Mouse (Mus musculus) kidney, embryonic 14.5 days (tissue): Measurements from ENCODE around the gene Wdr54. TPM values are rescaled to one million over a fixed set of nuclear protein-coding genes. Genes with fewer than 3 reads are reported as not detected.

ENCODE experiments used
- ATAC-seq: fragments of 200-750 bp; cut with Nextera tagmentation; 2 replicates; pipeline ENCODE4 v1.8.0; 2017; ENCODE audit warnings: moderate number of reproducible peaks, mild to moderate bottlenecking, moderate TSS enrichment, moderate library complexity; ENCODE audit not compliant: low FRiP score, low TSS enrichment
- H3K27ac ChIP-seq: fragments of 300-500 bp; sonication (generic); 2 replicates; pipeline ENCODE4 v1.5.1; 2014; ENCODE audit warnings: low read depth, mild to moderate bottlenecking, low read length, moderate library complexity, mixed read lengths
- H3K27me3 ChIP-seq: fragments of 300-500 bp; sonication (generic); 2 replicates; pipeline ENCODE4 v1.6.1; 2014; ENCODE audit warnings: mild to moderate bottlenecking, low read length; ENCODE audit not compliant: control insufficient read depth, insufficient read depth
- H3K36me3 ChIP-seq: fragments of 300-500 bp; sonication (generic); 2 replicates; pipeline ENCODE4 v1.6.1; 2014; ENCODE audit warnings: low read length, mixed read lengths; ENCODE audit not compliant: control insufficient read depth, insufficient read depth
- H3K4me1 ChIP-seq: fragments of 300-500 bp; sonication (generic); 2 replicates; pipeline ENCODE4 v1.6.1; 2014; ENCODE audit warnings: low read length, mixed read lengths; ENCODE audit not compliant: control insufficient read depth, insufficient read depth
- H3K4me2 ChIP-seq: fragments of 300-500 bp; sonication (generic); replicated peaks from 2 replicates; pipeline ENCODE4 v1.6.1; 2014; ENCODE audit warnings: low read depth, mild to moderate bottlenecking, low read length
- H3K4me3 ChIP-seq: fragments of 300-500 bp; sonication (generic); 2 replicates; pipeline ENCODE4 v1.5.1; 2014; ENCODE audit warnings: mild to moderate bottlenecking, low read length
- H3K9ac ChIP-seq: fragments of 300-500 bp; sonication (generic); 2 replicates; pipeline ENCODE4 v1.6.1; 2014; ENCODE audit warnings: low read depth, mild to moderate bottlenecking, low read length, moderate library complexity
- H3K9me3 ChIP-seq: fragments of 300-500 bp; sonication (generic); 2 replicates; pipeline ENCODE4 v1.6.1; 2016; ENCODE audit warnings: low read length; ENCODE audit not compliant: control insufficient read depth
- WGBS: fragments of 180-500 bp; shearing (Covaris S2); extraction: QIAGEN DNeasy Blood & Tissue Kit; methylation state at CpG from one replicate; pipeline ENCODE4 v1.1.7; 2014; 5-methylcytosine and 5-hydroxymethylcytosine counted together
- polyA plus RNA-seq: library from polyadenylated mRNA; unstranded; fragments of >200 nt; fragmentation: Nextera tagmentation; extraction: Ambion mirVana; gene quantifications from 2 replicates; pipeline ENCODE4 v1.2.1, GENCODE M21; 2014

The Wdr54 gene
- polyA plus RNA-seq, result 6.2 and 8.6 TPM in 2 replicates

DNA sequence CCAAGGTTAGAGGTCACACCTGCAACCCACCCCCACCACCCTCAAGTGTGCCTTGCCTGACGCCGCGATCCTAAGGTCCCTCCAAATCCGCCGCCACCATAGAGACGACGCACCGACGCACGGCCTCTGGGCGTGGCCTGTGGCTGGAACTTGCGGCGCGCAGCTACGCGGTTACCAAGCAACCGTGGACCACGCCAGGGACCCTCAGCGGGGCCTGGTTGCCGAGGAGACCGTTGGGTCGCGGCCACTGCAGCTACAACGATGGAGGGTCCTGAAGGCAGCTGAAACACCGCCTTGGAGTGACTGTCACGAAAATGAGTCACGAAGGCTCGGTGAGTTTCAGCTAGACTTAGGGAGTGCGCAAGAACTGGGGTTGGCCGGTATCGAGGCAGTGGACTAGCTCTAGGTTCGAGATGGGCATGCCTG lies at the start of gene Wdr54, which contains the start of gene 1700003E16Rik:
Gene Wdr54 (minus strand): TSS at position 139 of the 426 bp plus-strand sequence.
Gene 1700003E16Rik (plus strand): TSS at position 146 of the 426 bp plus-strand sequence.
- Histone ChIP-seq H3K27me3 (peaks cover 9% of the 10 kb centered on the region), H3K9ac (peak within 1 kb of the TSS; percentile 40; the same call in 1 of the 2 replicates), H3K4me2 (peak within 1 kb of the TSS; percentile 67), H3K36me3 (peaks cover 13% of the 10 kb centered on the region; the same call in 1 of the 2 replicates), H3K4me3 (peak within 1 kb of the TSS; percentile 56), H3K4me1 (peaks cover 5% of the 10 kb centered on the region; the same call in 1 of the 2 replicates), H3K9me3 (no peaks in the 10 kb centered on the region), H3K27ac (no peak within 1 kb of the TSS)
- ATAC-seq, result peak; percentile 92
- 1% methylated on average over 32 of the region's 32 CpGs for WGBS

DNA sequence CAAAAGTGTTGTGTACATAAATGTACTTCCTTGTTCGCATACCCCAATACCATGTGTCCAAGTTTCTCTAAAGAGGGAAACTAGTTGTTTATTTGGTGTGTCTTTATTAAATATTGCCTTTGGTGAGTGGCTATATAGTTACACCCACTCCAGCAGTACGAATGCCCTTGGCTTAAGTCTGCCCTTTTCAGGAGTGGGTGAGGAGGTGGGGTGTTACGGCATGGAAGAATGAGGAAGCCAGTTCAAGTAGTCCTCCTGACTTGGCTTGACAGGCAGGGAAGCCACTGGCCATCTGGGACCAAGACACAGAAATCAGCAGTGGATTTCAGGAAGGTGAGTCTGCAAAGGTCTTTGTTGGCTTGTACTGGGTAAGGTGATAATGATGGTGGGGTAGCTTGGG lies 49.7 kb upstream of the Wdr54 start:
- no peak overlapping the region for H3K27ac ChIP-seq
- no peaks in the 10 kb centered on the region for H3K4me1 ChIP-seq
- H3K4me2 ChIP-seq, result no peak overlapping the region
- WGBS, result 89% methylated on average over 3 of the region's 3 CpGs
- H3K36me3 ChIP-seq, result 0 out of 2 replicates have a peak, but pooled peaks cover under 1% of the 10 kb centered on the region
- H3K9me3 ChIP-seq, result no peaks in the 10 kb centered on the region
- H3K27me3 ChIP-seq, result no peaks in the 10 kb centered on the region
- H3K9ac ChIP-seq, result no peak overlapping the region
- H3K4me3 ChIP-seq, result no peak overlapping the region
- no peak for ATAC-seq

DNA sequence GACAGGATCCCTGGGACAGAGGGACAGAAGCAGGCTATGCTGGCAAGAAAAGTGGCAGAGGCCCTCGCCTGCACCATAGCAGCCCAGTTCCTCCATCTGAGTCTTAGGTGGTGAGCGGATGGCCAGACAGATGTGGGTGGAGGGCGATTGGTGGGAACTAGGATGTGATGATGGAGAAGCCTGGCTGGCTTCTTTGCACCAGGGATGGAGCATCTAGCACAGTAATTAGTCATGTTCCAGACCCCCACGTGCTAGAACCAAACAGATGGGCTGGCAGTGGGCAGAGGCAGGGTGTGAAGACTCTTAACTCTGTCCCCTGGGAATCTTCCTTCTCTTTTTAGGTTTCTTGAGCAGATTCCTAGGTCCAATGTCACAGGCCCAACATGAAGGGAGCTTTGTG lies 47.1 kb upstream of the Wdr54 start:
- Histone ChIP-seq H3K27ac (no peak overlapping the region), H3K4me2 (no peak overlapping the region), H3K27me3 (no peaks in the 10 kb centered on the region), H3K9ac (no peak overlapping the region), H3K9me3 (no peaks in the 10 kb centered on the region), H3K4me3 (no peak overlapping the region), H3K4me1 (no peaks in the 10 kb centered on the region), H3K36me3 (peaks cover 22% of the 10 kb centered on the region)
- ATAC-seq, result no peak
- WGBS, result 88% methylated on average over 4 of the region's 4 CpGs

DNA sequence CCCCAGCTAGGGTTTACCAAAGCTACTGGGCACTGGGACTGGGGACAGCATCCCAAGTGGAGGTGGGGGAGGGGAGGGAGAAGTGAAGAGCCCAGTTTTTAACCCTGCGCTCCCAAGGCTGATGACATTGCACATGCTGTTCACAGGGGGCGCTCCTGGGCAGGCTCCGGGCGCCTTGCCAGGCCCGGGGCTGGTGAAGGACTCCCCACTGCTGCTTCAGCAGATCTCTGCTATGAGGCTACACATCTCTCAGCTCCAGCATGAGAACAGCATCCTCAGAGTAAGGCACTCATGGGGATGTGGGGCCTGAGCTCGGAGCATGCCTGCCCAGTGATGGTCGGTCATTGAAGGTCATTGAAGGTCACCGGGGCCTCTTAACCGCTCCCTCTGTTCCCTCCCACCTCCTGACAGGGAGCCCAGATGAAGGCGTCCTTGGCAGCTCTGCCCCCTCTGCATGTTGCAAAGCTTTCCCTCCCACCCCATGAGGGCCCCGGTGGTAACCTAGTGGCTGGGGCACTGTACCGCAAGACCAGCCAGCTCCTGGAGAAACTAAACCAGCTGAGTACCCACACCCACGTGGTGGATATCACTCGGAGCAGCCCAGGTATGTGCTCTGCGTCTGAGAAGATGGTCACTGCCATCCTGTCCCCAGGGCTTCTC lies 41.3 kb upstream of the Wdr54 start:
- no peaks in the 10 kb centered on the region for H3K4me1 ChIP-seq
- no peak overlapping the region for H3K27ac ChIP-seq
- peaks cover 77% of the 10 kb centered on the region for H3K36me3 ChIP-seq
- no peak for ATAC-seq
- H3K27me3 ChIP-seq, result no peaks in the 10 kb centered on the region
- WGBS, result 50% methylated on average over 15 of the region's 15 CpGs
- H3K9me3 ChIP-seq, result no peaks in the 10 kb centered on the region
- no peak overlapping the region for H3K4me2 ChIP-seq
- H3K9ac ChIP-seq, result no peak overlapping the region
- H3K4me3 ChIP-seq, result no peak overlapping the region

DNA sequence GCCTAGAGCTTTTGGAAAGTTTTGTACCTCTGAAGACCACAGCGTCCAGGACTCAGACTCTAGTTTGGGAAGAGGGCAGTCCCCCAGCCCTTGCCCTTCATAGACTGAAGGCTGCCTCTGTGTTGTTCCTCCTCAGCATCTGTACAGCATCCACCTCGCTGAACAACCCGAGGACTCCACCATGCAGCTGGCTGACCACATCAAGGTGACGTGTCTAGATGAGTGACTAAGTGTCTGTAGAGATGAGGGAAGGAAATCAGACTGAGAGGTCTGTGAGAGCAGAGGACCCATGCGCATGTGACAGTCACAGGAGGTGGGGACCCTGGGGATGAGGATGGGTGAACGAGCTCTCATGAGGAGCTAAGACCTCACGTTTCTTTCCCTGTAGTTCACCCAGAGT lies 37.4 kb upstream of the Wdr54 start:
- Histone ChIP-seq H3K27me3 (no peaks in the 10 kb centered on the region), H3K9ac (no peak overlapping the region), H3K4me1 (no peaks in the 10 kb centered on the region), H3K4me3 (no peak overlapping the region), H3K4me2 (no peak overlapping the region), H3K9me3 (no peaks in the 10 kb centered on the region), H3K36me3 (peaks cover 97% of the 10 kb centered on the region), H3K27ac (no peak overlapping the region)
- ATAC-seq, result no peak
- 90% methylated on average over 7 of the region's 7 CpGs for WGBS

DNA sequence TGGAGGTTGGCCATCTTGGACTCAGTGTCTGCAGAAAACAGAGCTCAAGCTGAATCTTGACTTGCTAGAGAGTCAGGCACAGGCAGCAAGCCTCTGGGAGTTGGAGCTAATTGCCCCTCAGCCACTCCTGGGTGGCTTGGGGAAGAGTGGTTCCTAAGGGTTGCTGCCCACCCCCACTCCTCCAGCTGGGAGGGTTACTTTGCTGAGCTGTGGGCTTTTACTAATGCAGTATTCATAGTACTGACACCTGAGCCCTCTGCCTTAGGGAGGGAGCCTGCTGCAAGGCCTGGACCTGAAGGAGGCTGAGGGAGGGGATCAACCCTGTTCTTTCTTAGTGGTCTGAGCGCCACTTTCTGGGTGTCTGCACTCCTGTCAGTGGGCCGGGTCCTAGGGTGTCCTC lies 30.7 kb upstream of the Wdr54 start:
- H3K27ac ChIP-seq, result no peak overlapping the region
- H3K4me2 ChIP-seq, result no peak overlapping the region
- H3K4me3 ChIP-seq, result no peak overlapping the region
- H3K9ac ChIP-seq, result no peak overlapping the region
- no peak for ATAC-seq
- H3K9me3 ChIP-seq, result no peaks in the 10 kb centered on the region
- H3K27me3 ChIP-seq, result no peaks in the 10 kb centered on the region
- H3K4me1 ChIP-seq, result peaks cover 12% of the 10 kb centered on the region
- H3K36me3 ChIP-seq, result peaks cover 59% of the 10 kb centered on the region
- WGBS, result 87% methylated on average over 2 of the region's 2 CpGs

DNA sequence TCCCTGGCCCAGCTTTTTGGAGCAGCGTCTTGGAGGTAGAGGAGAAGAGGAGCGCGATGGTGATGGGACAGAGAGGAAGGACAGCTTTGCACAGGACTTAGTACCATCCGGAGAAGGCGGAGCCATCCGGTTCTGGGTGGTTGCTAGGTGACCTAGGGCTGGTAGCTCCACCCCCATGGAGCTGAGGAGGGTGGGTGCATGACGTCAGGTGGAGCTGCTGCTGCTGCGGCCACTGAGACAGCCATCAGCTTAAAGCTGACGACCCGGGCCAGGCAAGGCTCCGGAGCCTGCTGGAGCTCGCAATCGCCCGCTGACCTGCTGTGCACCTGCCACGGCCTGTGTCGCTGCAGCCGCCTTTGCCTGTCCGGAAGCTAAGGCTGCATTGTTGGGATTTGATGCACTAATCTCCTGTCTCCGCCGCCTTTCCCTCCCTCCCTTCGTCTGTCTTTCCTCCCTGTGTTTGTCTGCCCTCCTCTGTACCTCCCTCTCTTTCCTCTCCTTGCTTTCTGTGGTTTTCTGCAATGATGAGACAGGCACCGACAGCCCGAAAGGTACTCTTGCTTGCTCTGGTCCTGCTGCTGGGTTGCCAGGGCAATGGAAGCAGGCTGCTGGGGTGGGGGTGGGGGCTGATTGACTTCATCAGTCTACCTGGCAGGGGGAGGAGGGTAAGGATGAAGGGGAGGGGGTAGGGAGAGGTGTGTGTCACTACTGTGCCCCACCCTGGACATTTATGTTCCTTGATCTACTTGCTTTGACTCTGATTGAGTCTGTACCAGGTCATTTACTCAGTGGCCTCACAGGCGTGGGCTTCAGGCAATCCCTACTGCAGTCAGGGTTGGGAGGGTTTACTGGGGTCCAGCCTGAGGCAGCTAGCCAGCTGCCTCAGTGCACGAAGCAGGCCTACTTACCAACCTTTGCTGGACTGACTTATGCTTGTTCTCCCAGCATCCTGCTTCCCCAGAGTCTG lies 30.0 kb upstream of the Wdr54 start:
- H3K9ac ChIP-seq, result peak overlapping the region; percentile 42; the same call in 1 of the 2 replicates
- peaks cover 51% of the 10 kb centered on the region for H3K36me3 ChIP-seq

DNA sequence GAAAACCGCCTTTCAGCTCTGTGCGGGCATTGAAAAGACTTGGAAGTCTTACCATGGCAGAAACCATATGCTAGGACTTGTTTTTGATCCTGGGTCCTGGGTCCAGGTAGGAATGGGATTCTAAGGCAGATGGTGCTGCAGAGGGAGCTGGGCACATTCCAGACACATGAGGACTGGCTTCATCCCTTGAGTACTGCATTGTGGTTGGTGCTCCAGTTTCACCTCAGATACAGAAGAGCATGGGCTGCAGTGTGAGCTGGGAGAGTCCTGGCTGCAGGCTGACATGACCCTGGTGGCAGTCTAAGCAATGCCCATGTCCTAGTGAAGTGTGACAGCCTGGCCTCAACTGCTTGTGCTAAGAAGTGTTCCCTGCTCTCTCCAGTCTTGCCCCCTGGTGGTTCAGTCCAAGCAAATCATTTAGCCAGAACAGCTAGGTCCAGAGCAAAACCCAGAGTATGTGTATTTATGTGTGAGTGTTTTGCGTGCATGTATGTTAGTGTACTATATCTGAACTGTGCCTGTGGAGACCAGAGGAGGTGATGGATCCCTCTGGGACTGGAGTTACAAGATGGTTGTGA lies 28.8 kb upstream of the Wdr54 start:
- H3K9me3 ChIP-seq, result no peaks in the 10 kb centered on the region
- H3K27me3 ChIP-seq, result no peaks in the 10 kb centered on the region
- no peak overlapping the region for H3K9ac ChIP-seq
- ATAC-seq, result no peak
- 88% methylated on average over 3 of the region's 3 CpGs for WGBS
- peaks cover 13% of the 10 kb centered on the region for H3K4me1 ChIP-seq
- H3K27ac ChIP-seq, result no peak overlapping the region
- no peak overlapping the region for H3K4me3 ChIP-seq
- no peak overlapping the region for H3K4me2 ChIP-seq
- peaks cover 39% of the 10 kb centered on the region for H3K36me3 ChIP-seq

More for the DNA sequence above, 30.0 kb upstream of the Wdr54 start:
- H3K9me3 ChIP-seq, result no peaks in the 10 kb centered on the region
- no peaks in the 10 kb centered on the region for H3K27me3 ChIP-seq
- H3K4me2 ChIP-seq, result peak overlapping the region; percentile 46
- H3K27ac ChIP-seq, result 0 out of 2 replicates have a peak overlapping the region, but pooled peaks have one; percentile 7
- peak; percentile 90 for ATAC-seq
- H3K4me1 ChIP-seq, result peaks cover 12% of the 10 kb centered on the region
- WGBS, result 12% methylated on average over 25 of the region's 25 CpGs
- H3K4me3 ChIP-seq, result peak overlapping the region; percentile 23
